Mouse (Mus musculus) neural tube, embryonic 10.5 days (tissue): ENCODE measurements around the gene Rab6b.

Source experiments
- DNase-seq: peaks from one replicate; pipeline ENCODE4 v3.0.0-alpha.2; 2017; ENCODE audit warnings: low spot score; ENCODE audit errors: extremely low spot score

Gene Rab6b

DNA sequence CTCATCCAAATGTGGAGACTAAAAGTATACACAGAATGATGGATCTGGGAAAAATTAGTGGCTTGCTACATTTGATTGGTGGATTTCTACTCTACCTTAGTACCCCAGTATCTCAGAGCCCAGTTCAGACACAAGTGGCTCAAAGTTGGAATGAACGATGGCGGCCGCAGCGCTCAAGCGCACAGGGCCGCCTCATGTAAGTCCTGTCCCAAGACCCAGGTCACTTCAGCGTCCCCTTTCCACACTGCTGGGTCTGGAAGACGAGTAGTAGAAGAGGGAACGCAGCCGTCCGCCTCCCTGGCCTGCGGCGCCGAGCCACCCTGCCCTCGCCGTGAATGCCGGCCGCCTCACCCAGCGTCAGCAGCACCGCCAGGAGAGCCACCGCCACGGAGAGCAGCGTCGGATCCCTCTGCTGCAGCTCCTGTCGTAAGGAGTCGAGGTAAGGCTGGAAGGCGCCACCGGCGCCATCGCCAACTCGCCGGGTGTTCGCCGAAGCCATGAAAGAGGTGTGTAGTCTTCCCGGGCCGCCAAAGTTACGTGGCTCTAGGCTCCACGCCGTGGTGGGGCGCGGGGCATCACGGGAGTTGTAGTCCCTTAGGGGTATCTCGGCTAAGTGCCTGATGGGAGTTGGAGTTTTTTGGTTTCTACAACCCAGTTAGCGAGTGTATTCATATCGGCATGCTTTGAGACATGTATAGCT lies 90.1 kb downstream of the Rab6b start, which contains the start of gene Srprb:
Srprb (minus strand) TSS at position 577 of the 700 bp plus-strand sequence.
- DNase-seq, result peak; percentile 88

DNA sequence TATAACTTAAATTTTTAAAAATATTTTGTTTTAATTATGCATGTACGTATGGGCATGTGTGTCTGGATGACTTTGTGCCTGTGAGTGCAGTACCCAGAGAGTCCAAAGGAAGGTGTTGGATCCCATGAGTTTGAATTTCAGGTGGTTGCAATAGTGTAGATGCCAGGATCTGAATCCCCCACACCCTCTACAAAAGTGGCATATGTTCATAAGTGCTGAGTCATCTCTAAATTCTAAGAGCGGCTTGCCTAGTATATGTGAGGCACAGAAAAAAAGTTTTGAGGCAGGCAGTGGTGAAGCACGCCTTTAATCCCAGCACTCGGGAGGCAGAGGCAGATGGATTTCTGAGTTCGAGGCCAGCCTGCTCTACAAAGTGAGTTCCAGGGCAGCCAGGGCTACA lies 94.2 kb downstream of the Rab6b start:
- DNase-seq, result no peak

DNA sequence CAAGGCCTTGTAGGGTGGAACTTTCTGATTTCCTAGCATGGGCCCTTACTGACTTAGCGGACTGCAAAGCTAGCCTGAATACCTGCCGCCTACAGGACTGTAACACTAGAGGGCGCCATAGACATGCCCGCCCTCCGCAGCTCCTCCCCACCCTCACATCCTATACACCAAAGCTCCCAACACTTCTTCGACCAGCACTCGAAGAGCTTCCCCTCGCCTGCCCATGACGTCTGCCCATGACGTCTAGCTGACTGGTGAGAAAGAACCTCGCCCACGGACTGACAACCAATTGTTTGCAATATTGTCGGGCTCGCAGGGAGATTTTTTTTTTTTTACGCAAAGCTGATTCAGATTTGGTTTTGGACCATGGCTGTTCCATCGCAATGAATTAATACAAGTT lies 96.3 kb downstream of the Rab6b start:
- peak; percentile 66 for DNase-seq

DNA sequence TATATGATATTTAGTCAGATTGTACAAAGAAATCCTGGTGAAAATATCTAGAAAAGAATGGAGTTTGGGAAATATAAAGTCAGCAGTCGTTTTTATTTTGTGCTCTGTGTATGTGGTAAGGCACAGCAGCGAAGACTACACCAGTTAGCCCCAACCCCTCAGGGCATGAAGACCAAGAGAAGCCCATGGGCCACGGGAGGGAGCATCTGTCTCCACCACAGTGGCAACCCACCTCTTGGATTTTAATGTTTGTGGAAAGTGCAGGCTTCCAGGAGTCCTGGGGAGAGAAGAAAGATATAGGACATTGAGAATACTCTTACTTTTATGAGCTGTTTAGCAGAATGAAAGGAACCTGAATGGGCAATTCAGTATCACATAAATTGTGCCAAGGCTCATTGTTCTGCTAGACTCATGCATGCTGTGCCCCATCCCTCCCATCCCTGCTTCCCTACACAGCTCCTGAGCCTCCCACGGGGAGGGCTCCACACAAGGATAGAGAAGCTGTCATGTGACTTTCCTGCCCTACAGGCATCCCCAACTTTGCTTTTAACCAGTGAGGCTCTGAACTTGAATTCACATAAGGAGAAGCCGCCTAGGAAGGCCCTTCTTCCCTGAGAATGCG lies 97.3 kb downstream of the Rab6b start:
- no peak for DNase-seq

- DNase-seq, result no peak
These were observed 101.2 kb downstream of the Rab6b start for GRCm38 (mm10) chr9:103212654-103213420.

DNA sequence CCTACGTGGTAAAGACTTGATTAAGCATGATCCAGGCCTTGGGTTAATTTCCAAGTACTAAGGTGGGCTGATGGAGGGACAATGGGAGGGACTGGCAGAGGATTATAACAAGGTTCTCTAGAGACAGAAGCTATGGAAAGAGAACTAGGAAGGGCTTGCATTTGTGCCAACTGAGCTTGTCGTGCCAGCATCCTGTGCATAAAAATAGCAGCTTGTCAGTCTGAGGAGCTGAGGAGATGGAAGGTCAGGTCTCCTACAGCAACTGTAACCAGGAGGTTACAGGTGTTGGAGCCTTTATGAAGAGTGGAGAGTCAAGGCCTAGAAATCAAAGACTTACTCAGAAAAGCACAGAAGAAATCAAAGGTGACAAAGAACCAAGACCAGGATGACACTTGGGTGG lies 102.0 kb downstream of the Rab6b start:
- no peak for DNase-seq

- no peak for DNase-seq
These were observed 102.7 kb downstream of the Rab6b start for GRCm38 (mm10) chr9:103214281-103214680.

GRCm38 (mm10) chr9:103224721-103225120 lies 113.1 kb downstream of the Rab6b start:
- DNase-seq, result no peak

GRCm38 (mm10) chr9:103225464-103225863 lies 113.9 kb downstream of the Rab6b start:
- DNase-seq, result no peak

DNA sequence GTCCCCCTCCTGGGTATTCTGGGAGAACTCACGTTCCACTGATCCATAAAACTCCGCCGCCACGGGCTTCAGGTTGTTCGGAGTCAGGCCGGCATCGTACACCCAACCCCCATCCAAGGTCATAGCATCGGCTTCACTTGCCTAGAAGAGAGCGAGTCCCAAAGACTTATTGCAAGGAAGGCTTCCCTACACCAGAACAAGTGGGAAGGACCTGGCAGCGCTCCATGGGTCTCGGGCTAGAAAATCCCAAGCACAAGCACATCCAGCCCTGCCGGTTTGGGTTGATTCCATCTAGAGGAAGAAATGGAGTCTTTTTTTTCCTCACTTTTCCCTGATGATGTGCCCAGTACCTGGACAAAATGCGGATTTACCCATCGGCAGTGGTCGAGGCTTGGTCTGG lies 115.2 kb downstream of the Rab6b start:
- no peak for DNase-seq

- no peak for DNase-seq
These were observed 116.2 kb downstream of the Rab6b start for GRCm38 (mm10) chr9:103227760-103228159.

DNA sequence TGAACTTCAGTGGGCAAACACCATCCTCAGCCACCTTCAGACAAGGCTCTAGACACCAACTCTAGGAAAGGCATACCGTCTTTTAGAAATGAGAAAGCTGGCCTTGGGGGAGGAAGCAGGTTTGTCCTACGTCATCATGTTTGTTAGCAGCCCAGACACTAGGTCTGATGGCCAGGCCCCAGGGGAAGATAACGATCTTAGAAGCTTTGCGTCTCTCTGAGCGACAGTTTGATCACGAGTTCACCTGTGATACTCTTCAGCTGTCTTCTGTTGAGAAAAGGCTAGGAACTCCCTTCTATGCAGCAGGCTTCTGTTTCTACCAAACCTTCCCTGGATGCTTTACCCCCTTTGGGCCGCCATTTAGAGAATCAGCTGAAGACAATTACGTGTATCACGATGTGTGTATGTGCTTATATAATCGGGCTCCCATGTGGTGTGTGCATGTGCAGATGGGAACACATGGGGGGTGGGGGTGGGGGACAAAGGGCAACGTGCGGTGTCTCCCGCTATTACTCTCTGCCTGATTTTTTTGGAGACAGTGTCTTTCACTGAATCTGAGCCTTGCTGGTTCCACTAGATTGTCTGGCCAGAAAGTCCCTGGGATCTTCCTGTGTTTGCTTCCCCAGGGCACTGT lies 116.9 kb downstream of the Rab6b start:
- DNase-seq, result no peak

GRCm38 (mm10) chr9:103229037-103229867 lies 117.7 kb downstream of the Rab6b start:
- DNase-seq, result no peak

GRCm38 (mm10) chr9:103230151-103230951 lies 118.8 kb downstream of the Rab6b start, which contains the start of the genes Gm20425 and Trf:
TSS of gene Gm20425 (minus strand) at chr9:103230307.
TSS of gene Trf (minus strand) at chr9:103230444.
- DNase-seq, result peak; percentile 26

DNA sequence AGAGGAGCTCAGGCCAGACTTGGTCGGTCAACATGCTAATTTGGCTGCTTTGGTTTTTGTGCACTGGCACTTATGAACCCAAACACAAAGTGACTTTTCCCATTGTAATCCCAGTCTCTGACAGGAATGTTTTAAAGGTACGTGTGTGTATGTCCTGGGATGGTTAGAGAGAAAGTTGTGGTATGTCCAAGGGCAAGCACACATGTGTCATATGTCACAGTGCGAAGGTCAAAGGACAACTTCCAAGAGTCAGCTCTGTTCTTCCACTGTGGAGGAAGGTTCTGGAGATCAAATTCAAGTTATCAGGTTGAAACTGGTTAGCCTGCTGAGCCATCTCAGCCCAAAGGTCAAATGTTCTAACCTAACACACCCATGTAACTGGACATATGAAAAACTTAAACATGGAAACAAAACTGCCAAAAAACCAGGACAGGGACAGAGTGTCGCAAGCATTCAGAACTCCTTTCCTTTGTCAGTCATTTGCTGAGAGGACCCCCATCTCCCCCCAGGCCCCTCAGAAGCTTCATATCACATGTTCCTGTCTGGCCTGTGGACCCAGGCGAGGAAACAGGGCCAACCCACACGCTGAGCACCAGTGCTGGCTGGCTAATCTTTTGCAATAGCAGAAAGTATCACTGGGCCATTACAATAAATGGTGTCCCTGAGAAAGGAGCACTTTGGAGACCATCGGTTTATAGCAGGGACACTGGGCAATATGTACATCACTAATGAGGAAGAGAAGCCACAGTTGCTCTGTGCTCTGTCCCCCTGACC lies 120.8 kb downstream of the Rab6b start:
- no peak for DNase-seq

DNA sequence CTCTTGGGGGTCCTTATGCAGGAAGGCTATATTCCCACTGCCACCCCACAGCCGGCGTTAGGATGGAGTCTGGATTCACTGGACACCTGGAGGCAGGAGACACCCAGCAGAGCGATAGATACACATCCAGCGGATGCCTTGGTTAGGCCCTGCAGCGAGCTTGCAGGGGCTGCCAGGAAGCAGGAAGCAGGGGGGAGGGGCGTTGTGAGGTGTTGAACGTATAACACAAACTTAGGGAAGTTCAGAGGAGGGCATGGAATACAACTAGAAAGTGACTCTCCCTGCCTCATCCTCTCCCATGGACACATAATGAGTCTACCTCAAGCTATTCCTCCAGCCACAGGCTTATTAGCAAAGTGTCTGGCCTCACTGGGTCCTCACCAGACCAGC lies 121.4 kb downstream of the Rab6b start:
- no peak for DNase-seq

DNA sequence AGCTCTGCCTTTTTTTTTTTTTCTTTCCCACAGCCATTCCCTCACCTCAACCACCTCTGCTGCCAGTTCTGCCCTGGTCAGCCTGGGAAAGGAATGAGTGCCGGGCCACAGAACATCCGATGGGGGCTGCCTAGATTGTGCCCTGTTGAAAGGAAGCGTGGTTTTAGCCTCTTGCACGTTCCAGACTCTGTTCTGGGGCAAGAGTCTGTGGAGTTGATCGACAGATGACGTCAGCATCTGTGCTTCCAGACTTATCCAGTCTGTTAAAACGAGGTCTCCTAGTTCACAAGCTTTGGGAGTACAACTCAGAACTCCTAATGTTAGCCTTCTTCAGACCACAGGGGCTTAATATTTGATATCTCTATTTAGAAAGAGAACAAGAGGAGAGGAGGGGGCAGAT lies 122.5 kb downstream of the Rab6b start:
- no peak for DNase-seq

DNA sequence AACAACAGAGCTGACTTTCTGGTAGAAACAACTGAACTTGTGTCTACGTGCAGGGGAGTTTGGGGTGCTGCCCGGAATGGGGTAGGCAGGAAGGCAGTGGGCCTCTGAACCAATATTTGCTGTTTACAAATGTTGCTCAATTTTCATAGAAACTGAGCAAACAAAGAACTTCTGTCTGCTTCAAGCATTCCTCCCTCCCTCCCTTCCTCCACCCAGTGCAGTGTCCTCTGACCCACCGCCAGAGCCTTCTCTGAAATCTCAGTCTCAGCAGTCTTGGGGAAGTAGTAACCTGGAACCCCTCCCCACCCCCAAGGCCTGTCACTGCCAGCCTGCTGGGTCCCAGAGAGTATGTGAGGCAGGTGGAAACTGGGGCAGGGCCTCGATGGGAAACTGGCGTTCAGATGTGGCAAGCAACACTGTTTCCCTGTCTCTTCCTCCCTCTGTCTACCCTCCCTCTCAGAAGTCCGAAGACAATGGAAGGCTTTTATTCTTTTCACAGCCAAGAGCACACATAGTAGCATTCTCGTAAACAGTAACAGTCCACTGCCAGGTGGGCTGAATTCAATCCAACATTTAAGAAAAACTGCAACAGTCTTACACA lies 123.1 kb downstream of the Rab6b start:
- DNase-seq, result no peak
